Mouse (Mus musculus) ES-E14 (cell line): ENCODE measurements at regions not wholly inside any gene's neighbourhood (a gene's known extent, or its start where the extent isn't known, plus 50 kb on each side); places are given as distances from the start of the nearest gene placed in this dataset.

Experiments
- DNase-seq: peaks from one replicate; pipeline ENCODE4 v3.0.0-alpha.2; 2013; ENCODE audit warnings: low read depth, low spot score
- H3K27ac ChIP-seq: 2 replicates; pipeline ENCODE4 v1.5.1; 2012; ENCODE audit warnings: low read depth, mild to moderate bottlenecking, low read length, moderate library complexity, mixed read lengths; ENCODE audit not compliant: poor library complexity, insufficient read depth, severe bottlenecking
- H3K36me3 ChIP-seq: 2 replicates; pipeline ENCODE4 v1.6.1; 2012; ENCODE audit warnings: mild to moderate bottlenecking, low read length, moderate library complexity, mixed read lengths; ENCODE audit not compliant: control insufficient read depth, poor library complexity, insufficient read depth, severe bottlenecking
- H3K4me1 ChIP-seq, 2 experiments: fragments of 150-350 bp in 1 of 2; sonication (generic) in 1 of 2; 2 replicates each; pipeline ENCODE4 v1.6.1; 2012; ENCODE audit warnings: low read length in 2 of 2, mild to moderate bottlenecking in 1 of 2, mixed read lengths in 1 of 2; ENCODE audit not compliant: control insufficient read depth in 2 of 2, insufficient read depth in 2 of 2, poor library complexity in 1 of 2
- H3K4me3 ChIP-seq, 2 experiments: fragments of 150-350 bp in 1 of 2; sonication (generic) in 1 of 2; 2 replicates each; pipeline ENCODE4 v1.5.1; 2012; ENCODE audit warnings: low read length in 2 of 2, low read depth in 1 of 2, mild to moderate bottlenecking in 1 of 2, mixed read lengths in 1 of 2; ENCODE audit not compliant: insufficient read depth in 1 of 2, poor library complexity in 1 of 2, severe bottlenecking in 1 of 2
- H3K9ac ChIP-seq: 2 replicates; pipeline ENCODE4 v1.6.1; 2012; ENCODE audit warnings: low read depth, mild to moderate bottlenecking, low read length, mixed read lengths; ENCODE audit not compliant: poor library complexity, insufficient read depth, severe bottlenecking
- H3K9me3 ChIP-seq: fragments of 150-350 bp; sonication (generic); 2 replicates; pipeline ENCODE4 v1.6.1; 2012; ENCODE audit warnings: low read depth, mild to moderate bottlenecking, low read length; ENCODE audit not compliant: control insufficient read depth, insufficient read depth
- CHD2 ChIP-seq: IDR thresholded peaks from 2 replicates; pipeline ENCODE4 v1.6.1; 2014; ENCODE audit warnings: mild to moderate bottlenecking, low read depth, low read length, inconsistent platforms
- HCFC1 ChIP-seq: IDR thresholded peaks from 2 replicates; pipeline ENCODE4 v1.6.1; 2012; ENCODE audit warnings: low read length, inconsistent platforms, borderline replicate concordance; ENCODE audit not compliant: insufficient read depth
- MAFK ChIP-seq: IDR thresholded peaks from 2 replicates; pipeline ENCODE4 v1.6.1; 2014; ENCODE audit warnings: mild to moderate bottlenecking, low read depth, low read length, inconsistent platforms; ENCODE audit not compliant: insufficient read depth
- ZC3H11A ChIP-seq: IDR thresholded peaks from 2 replicates; pipeline ENCODE4 v1.6.1; 2012; ENCODE audit warnings: low read depth, mild to moderate bottlenecking, inconsistent platforms, low read length, borderline replicate concordance
- ZNF384 ChIP-seq: IDR thresholded peaks from 2 replicates; pipeline ENCODE4 v1.6.1; 2012; ENCODE audit warnings: low read depth, low read length, inconsistent platforms
- in situ Hi-C, 2 experiments: fragments of 600-800 bp; cut with MboI; formaldehyde crosslinking; loops; one replicate each; pipeline ENCODE4 v1.15.1; 2025; ENCODE audit warnings: low sequenced_read_pairs in 2 of 2, inconsistent platforms in 1 of 2; ENCODE audit not compliant: unreplicated experiment in 2 of 2

DNA sequence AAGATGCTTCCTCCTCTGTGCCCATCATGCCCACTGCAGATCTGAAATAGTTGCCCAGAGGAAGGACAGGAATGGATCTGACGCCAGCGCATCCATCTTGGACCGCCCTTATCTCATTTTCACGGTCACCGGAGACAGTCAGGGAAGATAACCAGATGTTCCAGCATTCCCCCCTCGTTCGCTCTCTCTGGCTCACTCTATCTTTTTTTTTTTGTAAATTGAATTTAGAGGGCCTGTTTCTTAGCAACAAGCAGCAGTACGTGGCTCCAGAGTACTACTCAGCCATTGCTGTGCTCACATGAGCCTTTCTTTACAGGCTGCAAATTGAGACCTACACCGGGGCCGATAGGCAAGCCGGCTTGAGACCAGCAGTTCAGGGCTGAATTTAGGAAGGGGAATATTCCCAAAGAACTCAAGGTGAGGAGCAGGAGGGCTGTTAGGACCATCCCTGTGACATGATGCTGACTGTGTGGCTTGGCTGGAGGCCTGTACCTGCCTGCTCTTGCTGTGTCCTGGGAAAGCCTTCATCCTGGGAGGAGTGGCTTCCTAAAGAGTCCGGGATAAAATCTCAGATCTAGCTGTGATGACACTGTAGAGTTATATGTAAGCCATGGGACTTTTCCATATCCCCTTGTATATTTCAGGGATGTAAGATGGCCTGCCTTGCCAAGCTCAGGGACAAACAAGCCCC lies 100.2 kb downstream of the Rps24 start:
- Histone ChIP-seq H3K9me3 (no peaks in the 10 kb centered on the region), H3K4me1 (no peaks in the 10 kb centered on the region), H3K27ac (no peak overlapping the region), H3K9ac (no peak overlapping the region), H3K36me3 (no peaks in the 10 kb centered on the region), H3K4me3 (no peak overlapping the region)
- in situ Hi-C loops = no loop called here
- DNase-seq = no peak
- no peak for TF ChIP-seq MAFK
- TF ChIP-seq HCFC1 = no peak
- no peak for TF ChIP-seq ZNF384
- TF ChIP-seq ZC3H11A = no peak
- no peak for TF ChIP-seq CHD2

DNA sequence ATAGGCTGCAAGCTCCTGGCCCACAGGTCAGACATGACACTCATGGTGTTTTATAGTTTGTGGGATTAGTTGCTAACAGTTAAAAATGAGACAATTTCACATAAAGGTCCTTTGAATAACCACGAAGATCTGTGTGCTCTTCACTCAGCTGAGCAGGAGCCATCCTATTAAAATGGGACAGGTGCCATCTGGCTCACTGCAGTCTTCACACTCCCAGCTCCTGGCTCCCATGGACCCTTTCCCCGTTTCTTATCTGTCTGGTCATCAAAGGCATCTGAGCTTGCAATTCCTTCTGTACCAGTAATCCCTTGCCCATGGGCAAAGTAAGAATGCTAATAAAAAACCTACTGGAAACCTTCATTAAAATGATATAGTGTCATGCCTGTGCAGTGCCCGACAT lies 101.1 kb downstream of the Rps24 start:
- no peaks in the 10 kb centered on the region for H3K9me3 ChIP-seq
- TF ChIP-seq HCFC1 = no peak
- TF ChIP-seq CHD2 = no peak
- in situ Hi-C loops = no loop called here
- no peaks in the 10 kb centered on the region for H3K36me3 ChIP-seq
- no peak overlapping the region for H3K27ac ChIP-seq
- no peak overlapping the region for H3K4me3 ChIP-seq
- DNase-seq = no peak
- H3K4me1 ChIP-seq = no peaks in the 10 kb centered on the region
- no peak overlapping the region for H3K9ac ChIP-seq

DNA sequence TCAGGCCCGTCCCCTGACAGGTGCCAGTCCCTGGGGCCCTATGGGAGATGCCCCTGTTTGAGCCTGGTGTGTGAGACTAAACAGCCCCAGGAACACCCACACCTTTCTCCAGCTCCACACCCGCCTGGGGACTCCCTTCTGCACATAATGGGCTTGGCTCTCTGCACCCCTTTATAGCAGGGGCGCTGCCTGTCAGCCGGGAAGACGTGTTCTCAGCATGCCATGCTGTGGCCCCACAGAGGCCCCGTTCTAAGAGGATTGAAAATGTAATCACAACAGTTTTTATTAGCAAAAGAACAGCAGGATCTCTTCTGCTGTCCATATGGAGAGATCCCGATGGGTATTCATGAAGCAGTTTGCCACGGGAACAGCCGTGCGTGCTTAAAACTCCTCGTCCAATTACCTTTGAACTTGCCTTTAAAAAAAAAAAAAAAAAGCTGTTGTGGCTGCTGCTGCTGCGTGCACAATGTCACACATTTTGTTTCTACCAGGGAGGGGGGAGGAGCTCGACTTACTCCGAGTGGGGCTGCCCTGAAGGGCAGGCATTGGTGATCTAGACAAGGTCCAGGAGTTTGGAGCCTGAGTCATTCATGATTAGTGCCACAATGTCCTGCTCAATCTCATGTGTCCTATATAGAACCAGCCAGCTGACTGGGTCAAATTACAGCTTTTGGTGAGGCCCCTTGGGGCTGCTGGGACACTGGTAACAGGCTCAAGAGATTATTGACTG lies 119.7 kb downstream of the Rps24 start:
- DNase-seq = no peak
- Histone ChIP-seq H3K4me1 (no peaks in the 10 kb centered on the region; a peak in 1 of 4 replicates), H3K9ac (no peak overlapping the region), H3K9me3 (no peaks in the 10 kb centered on the region), H3K36me3 (no peaks in the 10 kb centered on the region), H3K27ac (no peak overlapping the region), H3K4me3 (no peak overlapping the region)
- in situ Hi-C loops = no loop called here
- no peak for TF ChIP-seq MAFK
- no peak for TF ChIP-seq ZC3H11A
- TF ChIP-seq CHD2 = no peak
- no peak for TF ChIP-seq HCFC1
- no peak for TF ChIP-seq ZNF384

DNA sequence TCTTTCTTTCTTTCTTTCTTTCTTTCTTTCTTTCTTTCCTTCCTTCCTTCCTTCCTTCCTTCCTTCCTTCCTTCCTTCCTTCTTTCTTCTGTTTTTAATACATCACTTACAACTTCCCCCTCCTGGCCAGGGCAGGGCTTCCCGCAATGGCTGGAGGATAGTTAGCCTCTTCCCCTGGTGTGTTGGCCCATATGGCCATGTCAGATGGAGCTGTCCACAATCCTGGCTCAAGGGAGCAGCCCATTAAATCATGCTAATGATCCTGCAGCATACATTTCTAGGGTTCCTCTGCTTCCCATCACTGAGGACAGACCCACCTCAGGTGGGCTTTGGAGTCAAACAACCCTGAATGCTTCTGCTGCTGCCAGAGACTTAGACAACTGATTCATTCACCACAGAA lies 121.4 kb downstream of the Rps24 start:
- in situ Hi-C loops = no loop called here
- no peak for DNase-seq
- Histone ChIP-seq H3K4me3 (no peak overlapping the region), H3K36me3 (no peaks in the 10 kb centered on the region), H3K9me3 (no peaks in the 10 kb centered on the region), H3K4me1 (no peaks in the 10 kb centered on the region; a peak in 1 of 4 replicates), H3K9ac (no peak overlapping the region), H3K27ac (no peak overlapping the region)
- TF ChIP-seq HCFC1 (no peak), ZC3H11A (no peak), ZNF384 (no peak), MAFK (no peak), CHD2 (no peak)
